Mouse (Mus musculus) mesoderm, embryonic 11.5 days (tissue): ENCODE measurements at regions not wholly inside any gene's neighbourhood (a gene's known extent, or its start where the extent isn't known, plus 50 kb on each side); places are given as distances from the start of the nearest gene placed in this dataset.

Experiments used
- DNase-seq: peaks from one replicate; pipeline ENCODE4 v3.0.0-alpha.2; 2012; ENCODE audit warnings: low read depth, low spot score

DNA sequence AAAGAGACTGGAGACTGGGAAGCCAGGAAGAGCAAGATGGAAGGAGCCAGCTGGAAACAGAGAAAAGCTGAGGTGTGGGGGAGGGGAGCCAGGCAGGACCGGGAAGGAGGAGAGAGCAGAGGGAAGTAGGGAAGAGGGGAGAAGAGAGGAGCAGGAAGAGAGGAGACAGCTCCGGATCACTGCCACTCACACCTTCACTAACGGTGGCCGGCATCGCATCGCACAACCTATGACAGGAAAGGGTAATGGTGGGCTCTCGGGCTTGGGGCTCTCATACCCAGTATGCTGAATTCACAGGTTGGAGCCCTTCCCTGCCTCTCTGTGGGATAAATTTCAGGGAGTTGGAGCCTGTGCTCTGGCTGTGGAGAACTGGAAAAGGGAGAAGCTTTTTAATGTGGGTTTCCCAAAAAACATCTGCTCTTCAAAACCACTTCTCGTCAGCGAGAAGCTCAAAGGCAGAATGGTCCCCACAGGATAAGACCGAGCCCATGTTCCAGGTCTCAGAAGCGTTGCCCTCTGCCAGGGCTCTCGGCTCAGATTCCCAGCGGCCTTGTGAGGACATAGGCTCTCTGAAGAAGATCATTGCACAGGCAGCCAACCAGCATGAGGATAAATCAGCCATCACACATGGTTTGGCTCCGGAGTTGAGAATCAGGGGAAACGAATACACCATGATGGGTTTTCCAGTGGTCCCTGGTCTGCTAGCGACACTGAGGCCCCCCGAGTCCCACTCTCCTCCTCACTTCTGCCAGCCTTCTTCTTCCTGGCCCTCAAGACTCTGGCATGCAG is 53.8 kb upstream of the Coro2b start:
- no peak for DNase-seq

GRCm38 (mm10) chr9:62591196-62591485 is 54.3 kb upstream of the Coro2b start:
- DNase-seq: no peak

- DNase-seq: no peak
These were observed 61.2 kb upstream of the Coro2b start for GRCm38 (mm10) chr9:62598056-62598455.

DNA sequence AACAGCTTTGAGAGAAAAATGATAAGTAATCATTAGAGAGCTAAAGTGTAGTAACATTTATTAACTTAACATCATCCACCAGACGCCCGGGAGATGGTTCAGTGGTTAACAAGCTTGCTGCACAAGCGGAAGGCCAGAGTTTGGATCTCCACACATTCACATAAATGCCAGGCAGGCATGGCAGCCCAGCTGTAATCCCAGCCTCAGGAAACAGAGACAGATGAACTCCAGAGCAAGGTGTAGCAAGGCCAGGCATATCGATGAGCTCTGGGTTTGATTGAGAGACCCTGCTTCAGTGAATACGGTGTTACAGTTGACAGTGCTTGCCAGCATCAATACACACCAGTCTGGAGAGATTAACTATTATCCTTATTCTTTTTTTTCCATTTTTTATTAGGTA is 62.1 kb upstream of the Coro2b start:
- DNase-seq: no peak

DNA sequence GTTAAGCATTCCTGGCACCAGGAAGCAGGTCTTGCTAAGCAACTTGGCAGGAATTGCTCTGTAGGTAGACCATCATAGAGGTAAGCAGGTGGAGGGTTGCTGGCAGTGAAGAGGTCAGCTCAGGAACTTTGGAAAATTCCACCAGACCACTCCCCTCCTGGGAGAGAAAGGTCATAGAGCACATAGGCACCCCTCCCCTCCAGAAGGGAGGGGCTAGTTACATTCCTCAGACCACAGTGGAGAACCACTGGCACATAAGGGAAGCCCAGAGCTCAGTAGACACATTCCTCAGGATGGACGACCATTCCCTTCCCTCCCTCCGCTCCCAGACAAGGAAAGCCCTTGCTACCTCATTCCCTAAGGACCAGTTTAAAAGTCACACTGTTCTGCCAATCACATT is 67.1 kb upstream of the Itga11 start:
- no peak for DNase-seq

- peak; percentile 56 for DNase-seq
These were observed 66.2 kb upstream of the Itga11 start for GRCm38 (mm10) chr9:62611452-62611851.

DNA sequence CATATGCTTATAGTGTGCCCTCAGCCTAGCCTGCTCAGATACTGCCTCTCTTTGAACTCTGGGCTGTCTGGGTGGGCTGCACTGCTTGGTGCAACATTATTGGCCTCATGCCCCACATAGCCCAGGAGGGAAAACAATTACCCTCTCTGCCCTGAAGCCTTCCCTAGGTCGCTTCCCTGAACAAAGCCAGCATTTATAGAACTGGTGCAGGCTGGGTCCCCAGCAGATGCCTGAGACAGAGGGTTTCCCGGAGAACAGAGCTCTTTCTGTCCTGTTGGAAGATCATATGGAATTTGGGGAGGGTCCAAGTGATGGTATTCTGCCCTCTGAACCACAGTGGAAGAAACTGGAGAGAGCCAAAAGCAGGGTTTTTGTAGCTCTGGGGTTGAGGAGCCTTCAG is 64.6 kb upstream of the Itga11 start:
- peak; percentile 76 for DNase-seq

DNA sequence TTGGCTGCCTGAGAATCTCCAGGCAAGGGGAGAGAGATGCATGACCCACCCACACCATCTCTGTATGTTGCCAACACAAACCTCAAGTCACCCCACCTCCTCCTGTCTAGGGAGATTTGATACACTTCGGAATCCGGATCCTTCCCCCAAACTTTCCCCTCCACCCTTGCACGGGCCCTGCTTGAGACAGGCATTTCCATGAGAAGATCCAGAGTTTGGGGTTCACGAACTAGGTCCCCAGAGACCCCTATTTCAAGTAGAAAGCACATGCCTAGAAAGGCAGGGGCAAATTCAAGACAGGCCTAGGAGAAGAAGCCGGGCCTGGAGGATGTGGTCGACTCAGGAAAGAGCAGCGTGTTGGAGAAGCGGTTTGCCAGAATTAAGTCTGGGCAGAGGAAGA is 63.8 kb upstream of the Itga11 start:
- DNase-seq: no peak

DNA sequence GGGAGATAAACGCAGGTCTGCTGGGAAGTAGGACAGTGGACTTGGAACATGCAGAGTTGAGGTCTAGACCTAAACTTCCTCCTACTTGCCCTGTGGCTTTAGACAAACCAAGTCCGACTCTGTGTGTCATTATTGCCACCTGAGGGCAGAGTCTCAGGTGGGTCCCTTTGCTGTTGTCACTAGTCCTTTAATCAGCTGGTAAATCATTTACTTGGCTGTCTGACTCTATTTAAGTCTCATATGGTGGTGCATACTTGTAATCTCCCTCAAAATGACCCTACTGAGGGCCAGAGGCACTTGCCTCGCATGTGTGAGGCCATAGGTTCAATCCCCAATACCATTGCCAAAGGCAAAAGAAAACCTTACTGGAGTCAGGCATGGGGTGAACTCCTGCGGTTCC is 62.7 kb upstream of the Itga11 start:
- DNase-seq: no peak

DNA sequence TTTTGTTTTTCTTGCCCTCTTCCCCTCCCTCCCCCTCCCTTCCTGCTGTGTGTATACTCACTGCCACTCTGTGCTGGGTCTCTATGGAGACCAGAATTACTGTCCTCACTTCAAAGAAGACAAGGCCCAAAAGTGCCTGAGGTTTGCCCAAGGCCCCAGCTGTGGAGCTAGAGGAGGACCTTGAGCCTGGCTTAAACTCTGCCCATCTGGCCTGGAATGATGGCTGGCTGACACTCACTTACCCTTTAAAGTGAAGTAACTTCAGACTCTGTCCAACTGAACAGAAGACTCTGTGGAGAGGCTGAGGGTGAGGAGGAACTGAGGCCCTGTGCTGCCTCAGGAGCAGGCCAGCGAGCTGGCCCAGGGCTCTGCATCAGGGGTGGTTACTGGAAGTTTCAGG is 61.8 kb upstream of the Itga11 start:
- peak; percentile 26 for DNase-seq

GRCm38 (mm10) chr9:62618994-62619393 is 58.6 kb upstream of the Itga11 start:
- DNase-seq: no peak

- no peak for DNase-seq
These were observed 56.7 kb upstream of the Itga11 start for GRCm38 (mm10) chr9:62620901-62621445.

DNA sequence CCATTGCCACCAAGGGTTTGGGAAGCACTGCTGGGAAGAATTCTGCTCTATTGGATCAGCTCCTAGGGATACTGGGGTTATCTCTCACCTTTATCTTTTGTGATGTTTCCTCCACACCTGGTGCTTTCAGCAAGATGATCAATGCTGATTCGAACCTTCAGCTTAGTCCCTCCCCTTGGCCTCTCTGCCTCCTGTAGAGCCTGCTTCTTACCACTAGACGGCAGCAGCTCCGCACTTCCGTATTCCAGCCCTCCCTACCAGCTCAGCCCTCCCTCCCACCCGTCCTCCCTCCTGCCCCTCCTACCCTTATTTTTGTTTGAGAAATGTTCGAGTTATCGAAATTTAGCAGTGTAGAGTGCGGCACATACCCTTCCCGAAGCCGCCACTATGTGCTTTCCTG is 55.5 kb upstream of the Itga11 start:
- peak; percentile 68 for DNase-seq

- no peak for DNase-seq
These were observed 53.0 kb upstream of the Itga11 start for GRCm38 (mm10) chr9:62624562-62625044.

DNA sequence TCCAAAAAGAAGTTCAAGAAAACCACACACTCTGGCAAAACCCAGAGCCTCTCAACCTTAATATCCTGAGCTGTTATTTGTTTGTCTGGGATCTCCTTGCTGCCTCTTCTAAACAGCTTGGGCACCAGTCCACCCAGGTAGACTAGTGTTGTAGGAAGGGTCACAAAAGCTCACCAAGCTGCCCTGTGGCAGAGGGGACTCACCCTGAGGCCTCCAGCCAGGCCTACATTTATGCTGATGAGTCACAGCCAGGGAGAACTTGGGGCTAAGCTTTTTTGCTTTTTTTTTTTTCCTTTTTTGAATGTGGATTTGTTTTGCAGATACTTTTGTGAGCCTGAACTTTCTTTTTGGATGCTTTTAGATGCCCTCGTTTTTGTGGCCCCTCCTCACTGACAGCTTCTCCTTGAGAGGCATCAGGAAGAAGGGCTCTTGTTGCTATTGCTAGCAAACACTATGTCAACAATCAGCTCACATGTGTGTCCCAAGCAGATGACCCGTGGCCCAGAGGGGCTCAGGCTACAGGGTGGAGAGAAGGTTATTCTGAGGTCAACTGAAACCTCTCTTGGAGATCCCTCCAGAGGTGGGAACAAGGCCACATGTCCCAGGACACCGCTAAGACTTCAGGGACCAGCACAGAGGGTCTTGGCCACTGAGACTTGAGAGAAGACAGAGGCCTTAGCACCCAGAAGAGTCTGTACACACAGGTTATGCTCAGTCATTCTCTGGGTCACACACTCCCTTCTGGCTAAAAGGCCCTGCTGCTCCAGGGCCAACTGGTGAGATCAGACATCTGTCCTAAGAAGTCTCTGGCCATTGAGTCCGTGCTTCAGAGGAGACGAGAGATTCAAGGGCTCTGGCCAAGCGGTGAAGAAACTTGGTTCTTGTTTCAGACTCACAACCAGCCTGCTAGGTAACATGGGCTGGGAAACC is 50.3 kb upstream of the Itga11 start:
- DNase-seq: no peak
